In the genomic region with DNA sequence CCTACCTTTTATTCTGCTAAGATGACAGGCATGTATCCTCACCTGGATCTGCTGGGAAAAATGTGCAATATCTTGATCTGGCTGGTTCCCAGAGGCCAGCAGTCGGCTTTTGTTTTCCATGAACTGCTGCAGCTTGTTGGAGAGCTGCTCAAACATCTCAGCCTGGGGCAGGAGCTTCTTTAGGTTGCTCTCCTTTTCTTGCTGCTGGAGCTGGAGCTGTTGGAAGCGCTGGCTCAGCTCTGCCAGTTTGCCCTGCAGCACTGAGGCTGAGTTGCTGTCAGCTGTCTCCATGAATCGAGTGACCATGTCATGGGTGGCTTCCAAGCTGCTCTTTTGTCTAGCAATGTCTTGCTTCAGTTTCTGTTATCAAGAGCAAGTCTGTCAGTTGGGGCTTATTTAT, we compare ENCODE assay signal across 27 mouse cellular contexts.
DNase-seq lines count a peak whose midpoint lies in the region; ATAC-seq lines count a peak whose summit lies in the region.
"Had no signal": no experiment of that assay in that cellular context is flagged by ENCODE, and none has a peak within 500 bp of the region (broad histone marks: within the 10 kb centered on the region; RNA-seq: fewer than 3 reads in every experiment).

No protein-coding gene starts in this region.

- no peak overlapping the region for H3K27ac ChIP-seq in heart, embryonic 11.5 days (ENCODE audit: low read depth, low read length)
- H3K27ac ChIP-seq in midbrain, embryonic 16.5 days (ENCODE audit: low read length), result no peak overlapping the region
- H3K27ac ChIP-seq: embryonic facial prominence, embryonic 13.5 days; embryonic facial prominence, embryonic 15.5 days; forebrain, embryonic 13.5 days; forebrain, embryonic 15.5 days had no signal

- H3K9ac ChIP-seq in heart, embryonic 11.5 days (ENCODE audit: low read depth, low read length), result no peak overlapping the region
- no peak overlapping the region for H3K9ac ChIP-seq in midbrain, embryonic 16.5 days (ENCODE audit: low read depth, low read length)
- H3K9ac ChIP-seq: embryonic facial prominence, embryonic 13.5 days; embryonic facial prominence, embryonic 15.5 days; forebrain, embryonic 13.5 days; forebrain, embryonic 15.5 days; forebrain, postnatal 0 days had no signal

- H3K4me3 ChIP-seq in heart, embryonic 11.5 days (ENCODE audit: low read depth, low read length), result no peak overlapping the region
- H3K4me3 ChIP-seq in midbrain, embryonic 16.5 days (ENCODE audit: low read depth, low read length), result no peak overlapping the region
- H3K4me3 ChIP-seq: embryonic facial prominence, embryonic 13.5 days; embryonic facial prominence, embryonic 15.5 days; erythroblast, embryonic 14.5 days; forebrain, embryonic 13.5 days; forebrain, embryonic 15.5 days had no signal

- intact Hi-C loops in left cerebral cortex, postnatal 4 days (cut with DNase I), result loop anchor here (5.0 kb wide), 1 partner anchor 45 kb away; no protein-coding TSS in a partner anchor
- intact Hi-C loops in left cerebral cortex, postnatal 36 days (cut with DNase I), result loop anchor here (5.0 kb wide), 1 partner anchor 40 kb away; no protein-coding TSS in a partner anchor

- peak; percentile 68 for DNase-seq in heart, adult 11 months
- peak; percentile 8 for DNase-seq in left cerebral cortex, postnatal 4 days
- no peak for DNase-seq in left cerebral cortex, postnatal 36 days (ENCODE audit: low spot score in 2 of 2)
- DNase-seq: adrenal gland, adult 8-10 months; adrenal gland, postnatal 14 days; adrenal gland, postnatal 36 days; B cell, adult 2 months; cerebellum, adult 11 months; cerebellum, adult 18-20 months; cerebellum, adult 8-10 months; cerebellum, adult 9-11 months; cerebellum, postnatal 14 days; cerebellum, postnatal 36 days; embryo, embryonic 11 days; forebrain, postnatal 0 days had no signal

- no peaks in the 10 kb centered on the region for H3K9me3 ChIP-seq in heart, embryonic 11.5 days (replicated peaks; ENCODE audit: control insufficient read depth, low read length)
- no peaks in the 10 kb centered on the region for H3K9me3 ChIP-seq in midbrain, embryonic 16.5 days (replicated peaks; ENCODE audit: control insufficient read depth, low read length, poor library complexity, severe bottlenecking)
- H3K9me3 ChIP-seq: embryonic facial prominence, embryonic 13.5 days; embryonic facial prominence, embryonic 15.5 days; forebrain, embryonic 13.5 days; forebrain, embryonic 15.5 days; G1E had no signal

- H3K27me3 ChIP-seq in heart, embryonic 11.5 days (ENCODE audit: control insufficient read depth, insufficient read depth, low read length), result no peaks in the 10 kb centered on the region
- no peaks in the 10 kb centered on the region for H3K27me3 ChIP-seq in midbrain, embryonic 16.5 days (ENCODE audit: control insufficient read depth, insufficient read depth, low read depth, low read length)
- H3K27me3 ChIP-seq: CH12.LX; embryonic facial prominence, embryonic 13.5 days; embryonic facial prominence, embryonic 15.5 days; forebrain, embryonic 13.5 days; forebrain, embryonic 15.5 days; Patski had no signal

- no peak for ATAC-seq in heart, embryonic 11.5 days (replicated peaks; ENCODE audit: insufficient number of reproducible peaks, low FRiP score, low TSS enrichment)
- ATAC-seq in midbrain, embryonic 16.5 days, result no peak
- ATAC-seq: activated CD4-positive, CD25-positive, alpha-beta regulatory T cell, adult 4 months; CD4-positive, CD25-positive, alpha-beta regulatory T cell, adult 4 months; forebrain, embryonic 13.5 days; forebrain, embryonic 15.5 days; forebrain, postnatal 0 days; Patski had no signal

- H3K4me2 ChIP-seq in heart, embryonic 11.5 days, result no peak overlapping the region
- H3K4me2 ChIP-seq in midbrain, embryonic 16.5 days (ENCODE audit: low read length), result no peak overlapping the region
- H3K4me2 ChIP-seq: embryonic facial prominence, embryonic 13.5 days; embryonic facial prominence, embryonic 15.5 days; forebrain, embryonic 13.5 days; forebrain, embryonic 15.5 days had no signal

- H3K4me1 ChIP-seq in heart, embryonic 11.5 days (ENCODE audit: control insufficient read depth, insufficient read depth, low read length), result peaks cover 10% of the 10 kb centered on the region
- no peaks in the 10 kb centered on the region for H3K4me1 ChIP-seq in midbrain, embryonic 16.5 days (ENCODE audit: control insufficient read depth, insufficient read depth, low read length)
- H3K4me1 ChIP-seq: embryonic facial prominence, embryonic 13.5 days; embryonic facial prominence, embryonic 15.5 days; forebrain, embryonic 13.5 days; forebrain, embryonic 15.5 days had no signal

- 85% methylated on average over 3 of the region's 3 CpGs for WGBS in heart, embryonic 11.5 days (ENCODE audit: insufficient replicate concordance)
- 91% methylated on average over 3 of the region's 3 CpGs for WGBS in midbrain, embryonic 16.5 days

- H3K36me3 ChIP-seq in heart, embryonic 11.5 days (ENCODE audit: control insufficient read depth, insufficient read depth, low read length), result peaks cover 43% of the 10 kb centered on the region
- H3K36me3 ChIP-seq in midbrain, embryonic 16.5 days (ENCODE audit: control insufficient read depth, insufficient read depth, low read length), result peaks cover 53% of the 10 kb centered on the region

Comparison
In these comparisons a context has a peak if more than half of its experiments do, and no peak if none do; other contexts are left out.
1. DNase-seq: peak in heart, adult 11 months (single experiment) and left cerebral cortex, postnatal 4 days (single experiment); none in left cerebral cortex, postnatal 36 days (0 of 2).